Mouse (Mus musculus) heart, postnatal 14 days (tissue): ENCODE results near the gene Tmem221. TPM values are rescaled to one million over a fixed set of nuclear protein-coding genes. Genes with fewer than 3 reads are reported as not detected.
A peak's percentile ranks its signal among the peaks of the same experiment; 100 is the strongest.
"Not testable (repeated sequence)": the region's sequence is repeated elsewhere in the genome, so short reads cannot be mapped to it uniquely, and the experiment has no call there.

Experiments
- DNase-seq, 2 experiments: peaks; one replicate each; pipeline ENCODE4 v3.0.0; 2021 to 2022
- intact Hi-C: fragments of 180-260 bp; cut with DNase I; formaldehyde crosslinking; loops from one replicate; pipeline ENCODE4 v1.15.1; 2025
- total RNA-seq, 2 experiments: library from RNA; stranded (reverse); gene quantifications; 2 replicates each; pipeline ENCODE4 v1.2.3; 2021

Tmem221 gene
- total RNA-seq, 2 experiments from 2014 or later = 0.17 to 0.22 TPM

GRCm38 (mm10) chr8:71519037-71519825 lies 39.4 kb downstream of the Tmem221 start:
- peak; percentile 68 to 83 for DNase-seq
- intact Hi-C loops = not testable (repeated sequence)

- intact Hi-C loops = no loop called here
- no peak for DNase-seq
These were observed 41.9 kb downstream of the Tmem221 start for GRCm38 (mm10) chr8:71516786-71517185.

DNA sequence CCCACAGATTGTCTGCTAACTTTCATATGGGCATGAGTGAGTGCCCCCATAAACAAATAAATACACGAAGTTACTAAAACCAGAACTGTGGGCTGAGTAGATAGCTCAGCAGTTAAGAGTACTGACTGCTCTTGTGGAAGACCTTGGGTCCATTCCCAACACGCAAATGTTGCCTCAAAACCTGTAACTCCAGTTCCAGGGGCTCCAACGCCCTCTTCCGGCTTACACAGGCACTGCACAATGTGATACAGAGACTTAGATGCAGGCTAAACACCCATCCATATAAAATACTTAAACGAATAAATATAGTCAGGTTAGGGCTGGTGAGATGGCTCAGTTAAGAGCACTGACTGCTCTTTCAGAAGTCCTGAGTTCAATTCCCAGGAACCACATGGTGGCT lies 43.6 kb downstream of the Tmem221 start:
- no peak for DNase-seq
- intact Hi-C loops = no loop called here

- DNase-seq = no peak
- intact Hi-C loops = no loop called here
These were observed 45.5 kb downstream of the Tmem221 start for GRCm38 (mm10) chr8:71513018-71513754.

- DNase-seq = no peak
- intact Hi-C loops = no loop called here
These were observed 47.0 kb downstream of the Tmem221 start, which contains the start of gene Plvap for GRCm38 (mm10) chr8:71511644-71512043. TSS of gene Plvap (minus strand) at chr8:71511752.

DNA sequence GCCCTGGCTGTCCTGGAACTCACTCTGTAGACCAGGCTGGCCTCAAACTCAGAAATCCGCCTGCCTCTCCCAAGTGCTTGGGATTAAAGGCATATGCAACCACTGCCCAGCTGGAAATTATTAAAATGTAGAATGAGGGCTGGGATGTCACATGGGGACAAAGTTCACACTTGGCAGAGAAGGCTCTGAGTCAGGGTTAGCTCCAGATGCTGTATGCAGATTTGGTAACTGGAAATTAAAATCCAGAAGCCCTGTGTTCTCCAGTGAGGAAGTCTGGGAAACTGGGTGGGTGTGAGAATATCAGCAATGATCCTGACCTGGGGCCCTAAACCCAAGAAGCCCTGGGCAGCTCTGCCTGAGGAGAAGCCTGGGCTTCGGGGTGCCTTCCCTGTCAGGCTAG lies 49.4 kb downstream of the Tmem221 start:
- intact Hi-C loops = no loop called here
- no peak for DNase-seq

GRCm38 (mm10) chr8:71507589-71508104 lies 51.0 kb downstream of the Tmem221 start:
- peak; percentile 85 to 86 for DNase-seq
- intact Hi-C loops = no loop called here

- peak; percentile 58 to 61 for DNase-seq
- intact Hi-C loops = no loop called here
These were observed 52.7 kb downstream of the Tmem221 start for GRCm38 (mm10) chr8:71505979-71506378.

DNA sequence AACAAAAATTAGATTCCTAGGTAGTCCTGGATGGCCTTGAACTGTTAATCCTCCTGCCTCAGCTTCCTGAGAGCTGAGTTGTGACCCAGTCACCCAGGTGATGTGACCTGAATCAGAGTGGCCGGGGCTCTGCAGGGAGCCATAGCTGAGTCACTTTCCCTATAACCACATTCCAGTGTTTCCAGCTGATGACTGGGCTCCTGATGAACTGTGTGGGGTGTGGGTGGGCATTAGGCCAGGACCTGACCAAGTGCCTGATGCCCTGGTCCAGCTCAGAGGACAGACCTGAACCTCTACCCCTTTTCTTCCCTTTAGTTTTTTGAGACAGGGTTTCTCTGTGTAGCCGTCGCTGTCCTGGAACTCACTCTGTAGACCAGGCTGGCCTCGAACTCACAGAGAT lies 53.3 kb downstream of the Tmem221 start:
- intact Hi-C loops = no loop called here
- no peak for DNase-seq

GRCm38 (mm10) chr8:71504349-71504748 lies 54.3 kb downstream of the Tmem221 start:
- DNase-seq = no peak
- intact Hi-C loops = no loop called here

Other genes starting within 250 kb of the Tmem221 start
- gene Use1, start 192.0 kb downstream of the Tmem221 start, total RNA-seq = 100 to 1,000 TPM in 1 of 2 experiments, 10 to 100 TPM in 1; 96.5 to 108 TPM
- gene Ocel1, start 187.6 kb downstream of the Tmem221 start, total RNA-seq = 10 to 100 TPM; 10.4 to 10.7 TPM
- gene Nr2f6, start 176.9 kb downstream of the Tmem221 start, total RNA-seq = 10 to 100 TPM; 48.5 to 52.3 TPM
- gene Ushbp1, start 163.1 kb downstream of the Tmem221 start, total RNA-seq = 10 to 100 TPM; 40.5 to 45.1 TPM
- gene Babam1, start 162.0 kb downstream of the Tmem221 start, total RNA-seq = 10 to 100 TPM; 57.0 to 62.9 TPM
- gene Ankle1, start 152.9 kb downstream of the Tmem221 start, total RNA-seq = 1 to 10 TPM in 1 of 2 experiments, under 1 TPM in 1; 0.96 to 2.0 TPM
- gene Abhd8, start 95.2 kb downstream of the Tmem221 start, total RNA-seq = 10 to 100 TPM; 29.1 to 31.9 TPM
- gene Mrpl34, start 93.9 kb downstream of the Tmem221 start, total RNA-seq = 100 to 1,000 TPM; 111 to 124 TPM
- gene Dda1, start 89.7 kb downstream of the Tmem221 start, total RNA-seq = 10 to 100 TPM; 33.5 to 36.4 TPM
- 10 to 100 TPM; 16.6 to 18.4 TPM for gene Ano8, start 72.9 kb downstream of the Tmem221 start, total RNA-seq
- gene Gtpbp3, start 70.8 kb downstream of the Tmem221 start, total RNA-seq = 10 to 100 TPM; 16.4 to 18.7 TPM
- gene Plvap, start 47.1 kb downstream of the Tmem221 start, total RNA-seq = 10 to 100 TPM; 19.3 to 26.2 TPM
- under 1 TPM in 1 of 2 experiments, not detected in 1; 0.12 TPM for gene Ccdc194, start 33.2 kb downstream of the Tmem221 start, total RNA-seq
- gene Bst2, start 21.4 kb downstream of the Tmem221 start, total RNA-seq = 10 to 100 TPM; 12.3 to 16.5 TPM
- 10 to 100 TPM; 28.8 to 29.7 TPM for gene Mvb12a, start 15.9 kb downstream of the Tmem221 start, total RNA-seq
- under 1 TPM; 0.10 to 0.17 TPM for gene Nxnl1, start 7.7 kb upstream of the Tmem221 start, total RNA-seq
- 100 to 1,000 TPM; 127 to 151 TPM for gene Slc27a1, start 10.0 kb upstream of the Tmem221 start, total RNA-seq
- 10 to 100 TPM; 72.9 to 74.2 TPM for gene Pgls, start 33.3 kb upstream of the Tmem221 start, total RNA-seq
- gene Fam129c, start 38.8 kb upstream of the Tmem221 start, total RNA-seq = 1 to 10 TPM; 1.6 to 2.7 TPM
- gene Colgalt1, start 52.1 kb upstream of the Tmem221 start, total RNA-seq = 10 to 100 TPM; 44.1 TPM
- gene Unc13a, start 112.9 kb upstream of the Tmem221 start, total RNA-seq = 1 to 10 TPM in 1 of 2 experiments, under 1 TPM in 1; 0.93 to 1.1 TPM
- gene Jak3, start 117.4 kb upstream of the Tmem221 start, total RNA-seq = 10 to 100 TPM; 11.7 to 13.3 TPM
- 1 to 10 TPM; 5.0 to 7.0 TPM for gene Insl3, start 130.3 kb upstream of the Tmem221 start, total RNA-seq
- gene B3gnt3, start 142.9 kb upstream of the Tmem221 start, total RNA-seq = 10 to 100 TPM in 1 of 2 experiments, 1 to 10 TPM in 1; 9.4 to 11.4 TPM
- 1 to 10 TPM; 1.4 to 5.7 TPM for gene Fcho1, start 166.8 kb upstream of the Tmem221 start, total RNA-seq